Mouse (Mus musculus) cerebellum, adult 2 months (tissue): ENCODE data around the gene Mafk.

ENCODE experiments used
- CTCF ChIP-seq: fragments of 200-500 bp; IDR thresholded peaks from 2 replicates; pipeline ENCODE4 v1.5.1; 2011; ENCODE audit warnings: low read depth, mild to moderate bottlenecking, control low read depth, low read length, moderate library complexity, borderline replicate concordance; ENCODE audit not compliant: insufficient read depth
- POLR2A ChIP-seq: fragments of 200-500 bp; IDR thresholded peaks from 2 replicates; pipeline ENCODE4 v1.6.1; 2011; ENCODE audit warnings: low read length, control low read depth, borderline replicate concordance; ENCODE audit not compliant: insufficient read depth

GRCm38 (mm10) chr5:139838476-139838892 lies 47.2 kb downstream of the Mafk start:
- TF ChIP-seq POLR2A = no peak
- peak; percentile 41; the same call in 1 of the 2 replicates for TF ChIP-seq CTCF
